Mouse (Mus musculus) MEL-GATA-1-ER (cell line): ENCODE results near the gene Birc5.
"Not testable (repeated sequence)": the region's sequence is repeated elsewhere in the genome, so short reads cannot be mapped to it uniquely, and the experiment has no call there.

Experiments used
- DNase-seq: peaks from one replicate; pipeline ENCODE4 v3.0.0-alpha.2; 2012; ENCODE audit warnings: low read depth; ENCODE audit errors: extremely low read depth

Gene Birc5

DNA sequence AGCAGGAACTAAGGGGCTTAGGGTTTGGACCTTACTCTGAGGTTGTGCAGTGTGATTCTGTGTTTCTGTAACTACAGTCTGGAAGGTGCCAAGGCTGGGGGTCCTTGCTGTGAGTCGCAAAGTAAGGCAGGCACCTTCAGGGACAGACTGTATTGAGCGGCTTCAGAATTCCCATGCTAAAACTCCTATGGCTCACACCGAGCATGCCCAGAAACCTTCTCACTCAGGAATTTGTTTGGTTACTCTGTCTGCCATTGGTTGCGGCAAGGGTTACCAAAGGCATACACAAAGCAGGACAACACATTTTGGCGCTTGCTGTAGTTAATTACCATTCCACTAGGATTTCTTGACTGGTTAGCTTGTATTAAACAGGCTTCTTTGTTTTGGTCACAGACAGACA lies 22.9 kb upstream of the Birc5 start:
- DNase-seq: no peak

DNA sequence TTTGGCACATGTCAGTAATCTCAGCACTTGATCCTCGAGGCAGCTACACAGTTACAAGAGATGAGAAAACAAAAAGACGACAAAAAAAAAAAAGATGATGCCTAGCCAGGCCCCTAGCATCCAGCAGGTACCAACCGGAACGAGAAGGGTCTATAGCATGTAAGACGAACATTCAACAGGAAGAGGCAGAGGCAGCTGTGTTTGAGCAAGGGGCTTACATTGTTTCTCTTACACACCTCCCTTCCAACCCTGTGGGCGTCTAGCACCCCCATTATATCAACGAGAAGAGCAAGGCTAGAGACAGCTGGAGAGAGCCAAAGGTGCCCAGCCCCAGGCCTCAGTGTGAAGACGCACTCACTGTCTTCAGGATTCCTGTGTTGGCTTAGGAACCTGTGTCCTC lies 22.1 kb upstream of the Birc5 start:
- DNase-seq: no peak

DNA sequence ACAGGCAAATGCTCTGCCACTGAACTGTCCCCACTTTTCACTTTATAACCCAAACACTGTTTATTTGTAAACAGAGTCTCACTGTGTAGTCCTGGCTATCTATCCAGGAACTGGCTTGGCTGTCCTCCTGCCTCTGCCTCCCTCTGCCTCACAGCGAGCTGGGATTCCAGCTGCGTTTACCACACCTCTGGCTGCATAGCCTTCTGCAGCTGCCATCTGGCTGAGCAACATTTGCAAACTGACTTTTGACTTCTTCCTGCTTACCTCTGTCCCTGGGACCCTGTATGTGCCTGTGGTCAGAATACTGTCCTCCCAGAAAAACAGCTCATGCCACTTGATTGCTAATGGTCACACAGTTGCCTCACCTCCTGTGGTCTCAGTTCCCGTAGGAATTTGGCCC lies 21.7 kb upstream of the Birc5 start:
- DNase-seq: no peak

DNA sequence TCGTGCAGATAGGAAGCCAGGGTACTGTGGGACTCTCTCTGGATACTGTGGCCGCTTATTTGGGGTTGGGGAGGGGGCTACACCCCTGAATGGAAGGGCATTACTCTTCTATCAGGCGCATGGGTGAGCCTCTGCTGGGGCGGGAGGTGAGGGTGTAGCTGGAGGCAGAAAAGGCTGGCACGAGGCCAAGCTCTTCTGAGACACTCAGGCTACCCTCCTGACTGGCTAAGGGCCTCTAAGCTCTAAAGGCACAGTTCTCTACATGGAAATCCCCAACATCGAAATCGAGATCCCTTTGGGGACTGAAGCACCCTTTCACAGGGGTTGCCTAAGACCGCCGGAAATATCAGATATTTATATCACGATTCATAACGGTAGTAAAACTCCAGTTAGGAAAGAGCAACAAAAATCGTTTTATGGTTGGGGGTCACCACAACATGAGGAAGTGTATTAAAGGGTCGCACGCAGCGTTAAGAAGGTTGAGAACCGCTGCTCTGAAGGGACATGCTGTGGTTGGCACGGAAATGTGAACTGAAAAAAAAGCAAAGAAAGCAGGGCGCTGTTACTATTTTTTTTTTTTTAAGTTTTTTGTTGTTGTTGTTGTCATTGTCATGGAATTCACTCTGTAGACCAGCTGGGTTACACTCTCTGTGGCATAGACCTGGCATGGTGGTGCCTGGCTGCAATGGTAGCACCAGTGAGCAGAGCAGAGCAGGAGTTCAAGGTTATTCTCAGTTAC lies 20.7 kb upstream of the Birc5 start:
- DNase-seq: no peak

- DNase-seq: peak; percentile 83
These were observed 20.0 kb upstream of the Birc5 start for GRCm38 (mm10) chr11:117828888-117829604.

GRCm38 (mm10) chr11:117829671-117830215 lies 19.3 kb upstream of the Birc5 start:
- no peak for DNase-seq

DNA sequence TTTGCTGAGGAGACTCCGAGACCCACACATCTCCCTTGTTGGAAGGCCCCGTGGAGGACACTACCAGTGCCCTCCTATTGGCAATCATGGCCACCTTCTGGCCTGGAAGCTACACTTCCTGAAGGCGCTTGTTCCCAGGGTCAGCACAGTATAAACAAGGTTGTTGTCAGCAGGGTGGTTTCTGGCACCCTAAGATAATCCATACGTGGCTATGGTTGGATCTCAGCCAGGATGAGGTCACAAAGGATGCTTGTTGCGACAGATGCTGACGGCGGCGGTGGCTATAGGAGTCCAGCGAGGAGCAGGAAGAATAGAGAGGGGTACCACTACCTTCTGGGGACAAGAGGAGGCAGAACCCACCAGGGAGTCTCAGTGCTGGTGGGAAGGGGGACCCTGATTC lies 18.6 kb upstream of the Birc5 start:
- peak; percentile 50 for DNase-seq

DNA sequence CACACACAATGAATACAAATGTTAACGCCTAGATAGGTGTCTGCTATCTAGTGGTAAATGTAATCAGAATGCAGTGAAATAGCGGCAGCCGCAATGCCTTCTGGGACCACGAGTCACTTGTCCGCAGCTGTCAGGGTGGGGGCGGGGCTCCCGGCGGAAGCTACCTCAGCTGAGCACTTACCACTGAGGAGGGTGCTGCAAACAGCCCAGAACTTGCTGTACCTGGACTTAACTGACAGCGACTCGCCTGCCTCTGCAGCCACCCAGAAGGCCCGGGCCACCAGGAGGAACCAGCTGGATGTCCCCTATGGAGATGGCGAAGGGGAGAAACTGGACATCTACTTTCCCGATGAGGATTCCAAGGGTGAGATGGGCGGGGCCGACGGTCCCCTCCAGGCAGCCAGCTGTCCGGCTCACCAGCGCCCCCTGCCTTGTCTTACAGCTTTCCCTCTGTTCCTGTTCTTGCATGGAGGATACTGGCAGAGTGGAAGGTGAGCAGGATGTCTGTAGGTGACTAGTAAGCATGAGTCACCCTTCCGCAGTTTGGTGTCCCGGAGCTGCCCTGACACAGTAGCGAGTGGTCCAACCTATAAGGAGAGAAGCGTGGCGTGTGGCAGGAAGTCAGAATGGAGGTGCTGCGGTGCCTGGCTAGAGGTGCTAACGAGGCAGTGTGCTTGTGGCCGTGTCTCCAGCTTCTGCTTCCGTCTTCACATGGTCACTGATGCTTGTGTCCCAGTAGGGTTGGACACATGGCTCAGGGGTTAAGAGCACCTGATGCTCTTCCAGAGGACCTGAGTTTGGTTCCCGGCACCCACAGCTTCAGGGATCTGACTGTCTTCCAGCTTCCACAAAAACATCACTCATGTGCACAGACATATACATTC lies 16.7 kb upstream of the Birc5 start:
- peak; percentile 79 for DNase-seq

DNA sequence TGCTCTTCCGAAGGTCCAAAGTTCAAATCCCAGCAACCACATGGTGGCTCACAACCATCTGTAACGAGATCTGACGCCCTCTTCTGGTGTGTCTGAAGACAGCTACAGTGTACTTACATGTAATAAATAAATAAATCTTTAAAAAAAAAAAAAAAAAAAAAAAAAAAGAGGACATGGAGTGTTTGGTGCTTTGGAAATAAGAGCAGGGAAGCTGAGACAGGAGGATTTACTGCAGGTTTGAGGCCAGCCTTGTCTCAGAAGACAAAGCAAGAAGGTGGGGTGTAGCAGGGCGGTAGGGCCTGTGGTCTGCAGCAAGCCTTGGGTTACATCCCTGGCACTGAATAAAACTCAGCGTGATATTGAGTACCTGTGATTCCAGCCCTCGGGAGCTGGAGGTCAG lies 15.5 kb upstream of the Birc5 start:
- DNase-seq: not testable (repeated sequence)

GRCm38 (mm10) chr11:117834086-117834485 lies 15.0 kb upstream of the Birc5 start:
- no peak for DNase-seq

DNA sequence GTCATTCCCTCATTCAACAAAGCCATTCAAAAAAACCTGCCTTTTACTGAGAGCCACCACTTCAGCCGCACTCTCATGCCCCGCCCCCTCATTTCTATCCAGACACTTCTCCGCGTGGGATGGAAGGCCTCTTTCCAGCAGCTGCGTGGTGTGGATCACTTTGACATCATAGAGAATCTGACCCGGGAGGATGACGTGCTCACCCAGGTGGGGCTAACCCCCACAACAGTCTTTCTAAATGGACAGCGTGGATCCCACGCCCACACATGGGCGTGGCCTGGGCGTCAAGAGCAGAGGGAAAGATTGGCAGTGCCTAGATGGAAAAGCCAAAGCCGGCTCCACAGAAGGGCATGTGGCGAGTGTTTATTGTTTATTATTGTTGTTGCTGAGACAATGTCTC lies 12.7 kb upstream of the Birc5 start:
- DNase-seq: peak; percentile 54

GRCm38 (mm10) chr11:117838572-117838971 lies 10.5 kb upstream of the Birc5 start:
- peak; percentile 51 for DNase-seq

GRCm38 (mm10) chr11:117839021-117839420 lies 10.0 kb upstream of the Birc5 start:
- no peak for DNase-seq

DNA sequence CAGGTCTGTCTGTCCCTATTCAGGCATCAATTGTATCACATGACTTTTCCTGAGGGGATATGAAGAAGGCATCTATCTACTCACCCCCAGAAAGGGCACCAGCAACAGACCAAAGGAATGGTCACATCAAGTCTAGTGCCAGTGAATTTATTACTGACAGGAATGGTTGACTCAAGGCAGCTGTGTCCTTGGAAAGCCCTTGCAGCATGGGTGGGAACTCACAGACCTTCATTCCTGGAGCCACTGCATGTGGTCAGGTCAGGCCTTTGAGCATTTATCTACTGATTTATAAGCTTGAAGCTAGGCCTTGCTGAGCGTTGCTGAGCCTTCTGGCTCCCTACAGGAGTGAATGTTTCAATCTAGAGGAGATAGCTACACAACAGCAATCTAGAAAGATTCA lies 8.1 kb upstream of the Birc5 start:
- no peak for DNase-seq

DNA sequence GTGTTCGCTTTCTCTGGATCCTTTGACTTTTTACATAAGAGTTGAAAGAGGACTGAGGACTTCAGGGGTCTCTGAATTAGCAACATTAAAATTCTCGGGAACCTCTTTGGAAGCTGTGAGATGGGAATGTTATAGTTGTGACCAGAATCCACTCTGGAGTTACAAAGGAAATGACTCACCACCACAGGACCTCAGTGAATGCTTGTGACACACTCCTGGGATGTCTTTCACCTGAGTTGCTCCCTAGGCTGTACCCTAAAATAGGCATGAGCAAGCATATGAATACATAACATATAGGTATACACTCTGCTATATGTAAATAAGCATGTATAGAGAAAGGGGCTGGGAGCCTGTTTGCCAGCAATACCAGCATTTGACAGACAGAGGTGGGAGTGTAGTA lies 5.6 kb upstream of the Birc5 start:
- no peak for DNase-seq

DNA sequence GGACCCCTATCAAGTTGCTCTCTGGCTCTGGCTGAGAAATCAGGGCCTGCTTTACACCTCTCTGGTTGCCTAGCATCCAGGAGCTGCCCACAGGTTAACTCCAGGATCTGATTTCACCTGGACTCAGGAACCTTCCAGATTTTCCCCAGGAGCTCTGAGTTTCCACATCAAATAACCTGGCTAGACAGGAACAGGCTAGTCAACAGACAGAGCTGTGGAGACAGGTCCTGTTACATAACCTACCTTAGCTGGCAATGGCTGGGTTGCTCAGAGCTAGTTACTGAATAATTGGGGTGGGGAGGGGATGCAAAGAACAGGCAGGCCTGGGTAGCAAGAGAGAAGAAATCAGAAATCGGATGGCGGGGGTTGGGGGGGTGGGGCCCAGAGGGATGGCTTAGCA lies 4.1 kb upstream of the Birc5 start:
- no peak for DNase-seq

- DNase-seq: no peak
These were observed 3.4 kb upstream of the Birc5 start for GRCm38 (mm10) chr11:117845651-117846050.

- no peak for DNase-seq
These were observed 2.4 kb upstream of the Birc5 start for GRCm38 (mm10) chr11:117846640-117847039.

GRCm38 (mm10) chr11:117847593-117848215 lies 1.3 kb upstream of the Birc5 start:
- DNase-seq: no peak

DNA sequence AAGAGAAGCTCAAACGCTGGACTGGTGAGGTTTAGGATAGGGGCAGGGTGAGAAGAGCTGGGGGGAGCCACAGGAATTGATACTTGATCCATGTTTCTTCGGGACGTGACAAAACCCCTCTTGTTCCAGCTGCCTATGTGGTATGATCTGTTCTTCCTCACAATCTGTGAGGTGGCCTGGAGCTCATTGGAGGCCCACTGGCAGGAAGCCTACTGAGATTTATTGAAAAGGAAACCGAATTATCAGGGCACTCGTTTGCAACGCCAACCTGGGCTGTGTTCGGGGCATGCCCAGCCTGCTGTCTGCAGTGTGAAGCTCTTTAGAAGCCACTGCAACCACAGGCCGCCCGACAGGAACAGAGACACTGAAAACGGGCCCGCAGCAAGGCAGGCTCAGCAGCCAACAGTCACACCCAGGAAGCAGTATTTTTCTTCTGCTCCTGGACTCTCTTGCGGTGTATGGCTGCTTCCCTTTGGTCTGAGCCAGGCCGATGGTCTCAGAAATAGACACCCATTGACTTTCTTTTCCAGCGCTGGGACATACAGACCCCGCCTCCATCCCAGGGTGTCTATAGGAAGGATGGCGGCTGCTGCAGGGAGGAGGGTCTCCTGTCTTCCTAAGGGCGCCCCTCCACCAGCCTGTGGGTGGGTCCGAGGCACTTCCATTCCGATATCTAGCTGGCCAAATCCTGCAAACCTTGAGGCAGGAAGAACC lies 623 bp upstream of the Birc5 start:
- DNase-seq: no peak

- no peak for DNase-seq
These were observed 3.8 kb downstream of the Birc5 start for GRCm38 (mm10) chr11:117852875-117853274.
